Mouse (Mus musculus) liver, embryonic 14.5 days (tissue): ENCODE results near the gene Ptchd1.

Experiments
- CTCF ChIP-seq: IDR thresholded peaks from 2 replicates; pipeline ENCODE4 v1.5.1; 2016; ENCODE audit warnings: antibody characterized with exemption, low read depth, control low read depth
- EP300 ChIP-seq: IDR thresholded peaks from 2 replicates; pipeline ENCODE4 v1.6.1; 2016; ENCODE audit warnings: antibody characterized with exemption, low read depth

- TF ChIP-seq EP300 (no peak), CTCF (peak; percentile 59)
Measured at GRCm38 (mm10) chrX:155643975-155644374, 20.4 kb upstream of the Ptchd1 start.
